Mouse (Mus musculus): ENCODE measurements around the gene Prm2. TPM values are rescaled to one million over a fixed set of nuclear protein-coding genes. Genes with fewer than 3 reads are reported as not detected.

Prm2 gene
- polyA plus RNA-seq, 1 experiment: not detected

GRCm38 (mm10) chr16:10768821-10769220, 27.1 kb downstream of the Prm2 start:
- TF ChIP-seq GATA1 (IDR thresholded peaks at IDR 0.05; ENCODE audit: low read length): no peak

GRCm38 (mm10) chr16:10767158-10767557, 28.8 kb downstream of the Prm2 start:
- no peak for TF ChIP-seq GATA1 (IDR thresholded peaks at IDR 0.05; ENCODE audit: low read length)

GRCm38 (mm10) chr16:10764323-10764722, 31.6 kb downstream of the Prm2 start:
- no peak for TF ChIP-seq GATA1 (IDR thresholded peaks at IDR 0.05; ENCODE audit: low read length)

GRCm38 (mm10) chr16:10763540-10764264, 32.2 kb downstream of the Prm2 start:
- no peak for TF ChIP-seq GATA1 (IDR thresholded peaks at IDR 0.05; ENCODE audit: low read length)

- no peak for TF ChIP-seq GATA1 (IDR thresholded peaks at IDR 0.05; ENCODE audit: low read length)
These were observed 33.3 kb downstream of the Prm2 start for GRCm38 (mm10) chr16:10762569-10763180.

- no peak for TF ChIP-seq GATA1 (IDR thresholded peaks at IDR 0.05; ENCODE audit: low read length)
These were observed 34.8 kb downstream of the Prm2 start for GRCm38 (mm10) chr16:10761182-10761581.

GRCm38 (mm10) chr16:10756168-10756567, 39.8 kb downstream of the Prm2 start:
- TF ChIP-seq GATA1 (IDR thresholded peaks at IDR 0.05; ENCODE audit: low read length): no peak

- no peak for TF ChIP-seq GATA1 (IDR thresholded peaks at IDR 0.05; ENCODE audit: low read length)
These were observed 41.2 kb downstream of the Prm2 start for GRCm38 (mm10) chr16:10754521-10755296.

GRCm38 (mm10) chr16:10749824-10750223, 46.1 kb downstream of the Prm2 start:
- TF ChIP-seq GATA1 (IDR thresholded peaks at IDR 0.05; ENCODE audit: low read length): no peak

- TF ChIP-seq GATA1 (IDR thresholded peaks at IDR 0.05; ENCODE audit: low read length): no peak
These were observed 46.7 kb downstream of the Prm2 start for GRCm38 (mm10) chr16:10749226-10749625.

Other genes with a start within 250 kb of the Prm2 start
- gene Socs1, start 10.6 kb downstream of the Prm2 start, polyA plus RNA-seq (2012): 6.9 and 9.4 TPM in 2 replicates
- not detected in 2 replicates for gene Tnp2, start 7.5 kb downstream of the Prm2 start, polyA plus RNA-seq (2012)
- gene Prm3, start 5.2 kb downstream of the Prm2 start, polyA plus RNA-seq (2012): not detected in 2 replicates
- not detected in 2 replicates for gene Prm1, start 9.7 kb upstream of the Prm2 start, polyA plus RNA-seq (2012)
- not detected in 2 replicates for gene Gm11172, start 16.8 kb upstream of the Prm2 start, polyA plus RNA-seq (2012)
- 5.8 and 7.3 TPM in 2 replicates for gene Rmi2, start 38.9 kb upstream of the Prm2 start, polyA plus RNA-seq (2012)

Measured in G1E-ER4 (cell line).